Mouse (Mus musculus) embryonic fibroblast, embryonic 13.5 days (primary cell): ENCODE measurements at regions not wholly inside any gene's neighbourhood (a gene's known extent, or its start where the extent isn't known, plus 50 kb on each side); places are given as distances from the start of the nearest gene placed in this dataset.

ENCODE experiments used
- H3K27ac ChIP-seq: 2 replicates; pipeline ENCODE4 v1.5.1; 2012; ENCODE audit warnings: low read length, control low read depth, inconsistent platforms; ENCODE audit not compliant: insufficient read depth
- H3K4me1 ChIP-seq: 2 replicates; pipeline ENCODE4 v1.6.1; 2011; ENCODE audit warnings: low read length; ENCODE audit not compliant: control insufficient read depth, insufficient read depth
- H3K4me3 ChIP-seq: 2 replicates; pipeline ENCODE4 v1.5.1; 2011; ENCODE audit warnings: mild to moderate bottlenecking, control low read depth, low read length; ENCODE audit not compliant: insufficient read depth
- CTCF ChIP-seq: IDR thresholded peaks from 2 replicates; pipeline ENCODE4 v1.5.1; 2011; ENCODE audit warnings: mild to moderate bottlenecking, control low read depth, low read length, moderate library complexity, borderline replicate concordance; ENCODE audit not compliant: insufficient read depth
- POLR2A ChIP-seq: IDR thresholded peaks from 2 replicates; pipeline ENCODE4 v1.6.1; 2011; ENCODE audit warnings: low read depth, mild to moderate bottlenecking, control low read depth, low read length, moderate library complexity

- no peak overlapping the region for H3K4me3 ChIP-seq
- H3K27ac ChIP-seq: no peak overlapping the region
- H3K4me1 ChIP-seq: no peaks in the 10 kb centered on the region
- TF ChIP-seq CTCF: no peak
These were observed 66.9 kb upstream of the Tbc1d5 start for GRCm38 (mm10) chr17:51246038-51246437.

GRCm38 (mm10) chr17:51240360-51240993, 61.3 kb upstream of the Tbc1d5 start:
- Histone ChIP-seq H3K27ac (no peak overlapping the region), H3K4me3 (no peak overlapping the region), H3K4me1 (no peaks in the 10 kb centered on the region)
- no peak for TF ChIP-seq POLR2A
- no peak for TF ChIP-seq CTCF

- Histone ChIP-seq H3K4me1 (no peaks in the 10 kb centered on the region), H3K27ac (no peak overlapping the region), H3K4me3 (no peak overlapping the region)
- no peak for TF ChIP-seq CTCF
- no peak for TF ChIP-seq POLR2A
These were observed 60.3 kb upstream of the Tbc1d5 start for GRCm38 (mm10) chr17:51239465-51239864.
